Mouse (Mus musculus): ENCODE measurements around the gene Coa4.

DNA sequence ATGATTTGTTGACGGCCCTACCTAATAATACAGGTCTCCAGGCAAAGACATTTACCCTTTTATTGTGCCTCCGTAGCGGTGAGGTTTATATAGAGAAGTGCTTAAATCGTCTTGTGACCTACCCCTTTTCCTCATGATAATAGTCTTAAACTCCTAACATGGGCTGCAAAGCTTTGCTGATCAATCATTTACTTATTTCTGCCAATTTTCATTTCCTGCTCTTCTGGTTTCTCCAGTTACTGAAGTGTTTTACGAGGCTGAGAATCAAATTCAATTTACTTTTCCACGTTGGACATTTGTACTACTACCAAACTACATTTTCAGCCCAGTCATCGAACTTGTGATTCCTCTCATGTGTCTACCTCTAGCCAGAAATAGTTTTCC, 640 bp downstream of the Coa4 start:
- TF ChIP-seq EP300 (IDR thresholded peaks at IDR 0.05; ENCODE audit: low read depth) (no peak), CTCF (IDR thresholded peaks at IDR 0.05; ENCODE audit: low read depth) (no peak)
